Mouse (Mus musculus) bone marrow, adult 2 months (tissue): ENCODE measurements around the gene Pih1d1.

Source experiments
- CTCF ChIP-seq: fragments of 200-500 bp; IDR thresholded peaks from 2 replicates; pipeline ENCODE4 v1.5.1; 2011; ENCODE audit warnings: low read length, control low read depth; ENCODE audit not compliant: control insufficient read depth, insufficient read depth
- POLR2A ChIP-seq: fragments of 200-500 bp; IDR thresholded peaks from 2 replicates; pipeline ENCODE4 v1.6.1; 2011; ENCODE audit warnings: low read depth, mild to moderate bottlenecking, control low read depth, low read length, borderline replicate concordance; ENCODE audit not compliant: control insufficient read depth

- TF ChIP-seq CTCF = no peak
- TF ChIP-seq POLR2A = no peak
These were observed 35.8 kb upstream of the Pih1d1 start for GRCm38 (mm10) chr7:45118336-45118735.
